Mouse (Mus musculus) urinary bladder, adult 2 months (tissue): ENCODE results near the gene Hormad1. TPM values are rescaled to one million over a fixed set of nuclear protein-coding genes. Genes with fewer than 3 reads are reported as not detected.
"Not testable (repeated sequence)": the region's sequence is repeated elsewhere in the genome, so short reads cannot be mapped to it uniquely, and the experiment has no call there.

Experiments
- DNase-seq: peaks from one replicate; pipeline ENCODE4 v3.0.0; 2022; ENCODE audit warnings: low spot score
- polyA plus RNA-seq: library from polyadenylated mRNA; depleted of rRNA; stranded (reverse); fragments of >200 nt; gene quantifications from 2 replicates; pipeline ENCODE4 v1.2.3, GENCODE M21; 2012

Hormad1 gene
- polyA plus RNA-seq, 1 experiment: not detected

DNA sequence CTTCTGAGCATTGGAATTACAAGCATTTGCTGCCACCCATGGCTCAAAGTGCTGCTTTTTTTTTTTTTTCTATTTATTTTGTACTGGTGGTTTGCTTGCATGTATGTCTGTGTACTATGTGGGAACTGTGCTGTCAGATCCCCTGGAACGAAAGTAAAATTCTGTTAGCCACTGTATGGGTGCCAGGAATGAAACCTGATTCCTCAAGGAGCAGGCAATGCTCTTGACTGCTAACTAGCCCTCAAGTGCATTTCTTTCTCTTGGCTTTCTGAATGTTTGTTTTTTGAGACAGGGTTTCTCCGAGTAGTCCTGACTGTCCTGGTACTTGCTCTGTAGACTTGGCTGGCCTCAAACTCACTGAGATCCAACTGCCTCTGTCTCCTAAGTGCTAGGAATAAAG lies 2.3 kb downstream of the Hormad1 start:
- no peak for DNase-seq

DNA sequence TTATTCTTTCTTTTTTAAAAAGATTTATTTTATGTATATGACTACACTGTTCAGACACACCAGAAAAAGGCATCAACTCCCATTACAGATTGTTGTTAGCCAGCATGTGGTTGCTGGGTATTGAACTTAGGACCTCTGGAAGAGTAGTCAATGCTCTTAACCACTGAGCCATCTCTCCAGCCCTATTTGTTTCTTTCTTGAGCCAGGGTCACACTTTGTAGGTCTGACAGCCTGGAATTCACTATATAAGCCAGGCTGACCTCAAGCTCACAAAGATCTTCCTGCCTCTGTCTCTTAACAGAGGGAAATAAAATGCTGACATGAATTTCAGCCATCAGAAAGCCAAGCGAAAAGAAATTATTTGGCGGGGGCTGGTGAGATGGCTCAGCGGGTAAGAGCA lies 10.1 kb downstream of the Hormad1 start:
- DNase-seq: no peak

DNA sequence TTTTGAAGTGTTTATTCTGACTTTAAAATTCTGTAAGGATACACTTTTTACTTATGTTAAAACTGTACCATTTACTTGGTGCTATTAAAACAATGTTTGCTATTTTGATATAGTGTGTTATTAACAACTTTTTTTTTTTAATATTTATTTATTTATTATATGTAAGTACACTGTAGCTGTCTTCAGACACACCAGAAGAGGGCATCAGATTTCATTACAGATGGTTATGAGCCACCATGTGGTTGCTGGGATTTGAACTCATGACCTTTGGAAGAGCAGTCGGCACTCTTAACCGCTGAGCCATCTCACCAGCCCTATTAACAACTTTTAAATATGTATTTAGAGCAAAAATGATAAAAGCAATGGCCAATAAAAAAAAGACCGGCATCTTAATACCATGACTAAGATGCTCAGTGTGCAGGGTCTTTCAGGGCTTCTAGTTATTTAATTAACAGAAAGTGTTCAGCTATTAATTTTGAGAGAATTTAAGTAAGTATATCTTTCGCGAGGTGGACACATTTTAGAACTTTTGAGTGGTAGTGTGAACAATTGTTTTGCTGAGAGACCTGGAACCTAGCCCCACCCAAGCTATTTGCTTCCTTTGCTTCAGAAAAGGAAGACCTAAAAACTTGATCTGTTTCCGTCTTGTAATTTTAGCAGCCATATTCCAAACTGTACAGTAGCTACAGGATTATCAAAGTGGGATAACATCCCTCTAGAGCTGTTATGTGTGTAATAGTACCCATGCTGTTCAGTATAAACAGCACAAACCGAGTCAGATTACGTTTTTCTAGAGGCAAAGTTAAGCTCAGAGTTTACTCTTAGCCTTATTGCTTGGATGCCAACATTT lies 28.5 kb downstream of the Hormad1 start:
- DNase-seq: no peak

DNA sequence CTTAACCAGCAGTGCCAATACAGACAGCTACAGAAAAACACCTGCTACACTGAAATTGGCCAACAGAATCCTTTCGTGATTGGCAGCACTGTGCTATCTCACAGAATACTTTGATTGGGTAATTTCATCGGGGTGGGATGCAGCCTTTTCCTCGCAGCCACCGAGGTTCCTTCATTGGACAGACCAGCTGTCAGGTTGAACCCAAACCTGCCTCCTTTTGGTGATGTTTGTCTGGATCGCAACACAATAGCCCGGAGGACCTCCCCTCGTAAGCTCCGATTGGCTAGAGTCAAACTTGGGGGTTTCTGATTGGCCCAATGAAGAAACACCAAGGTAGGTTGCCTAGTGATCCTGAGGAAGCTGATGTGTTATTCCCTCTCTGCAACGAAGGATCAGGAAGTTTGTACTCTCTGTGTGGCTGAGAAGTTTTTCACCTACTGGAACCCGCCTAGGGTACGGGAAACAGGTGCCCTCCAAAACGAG lies 29.2 kb downstream of the Hormad1 start, which contains the start of gene Golph3l:
Gene Golph3l (plus strand): TSS at position 331 of the 483 bp plus-strand sequence.
- peak; percentile 69 for DNase-seq

DNA sequence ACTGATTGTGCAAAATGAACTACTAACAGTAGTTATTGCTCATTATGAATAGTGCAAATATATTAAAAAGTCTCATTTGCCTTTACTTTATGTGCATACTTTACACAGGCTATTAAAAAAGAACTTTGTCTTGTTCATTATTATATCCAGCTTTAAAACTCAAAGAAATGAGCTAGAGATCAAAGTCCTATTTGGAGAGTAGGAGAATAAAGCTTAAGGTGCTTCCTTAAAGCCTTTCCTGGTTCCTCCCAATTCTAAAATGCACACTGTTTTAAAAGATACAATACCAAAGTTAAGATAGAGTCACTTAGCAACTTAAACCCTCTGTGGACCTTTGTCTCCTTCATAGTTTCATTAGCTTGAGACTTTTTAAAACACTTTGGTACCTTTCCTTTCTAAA lies 39.3 kb downstream of the Hormad1 start:
- DNase-seq: no peak

DNA sequence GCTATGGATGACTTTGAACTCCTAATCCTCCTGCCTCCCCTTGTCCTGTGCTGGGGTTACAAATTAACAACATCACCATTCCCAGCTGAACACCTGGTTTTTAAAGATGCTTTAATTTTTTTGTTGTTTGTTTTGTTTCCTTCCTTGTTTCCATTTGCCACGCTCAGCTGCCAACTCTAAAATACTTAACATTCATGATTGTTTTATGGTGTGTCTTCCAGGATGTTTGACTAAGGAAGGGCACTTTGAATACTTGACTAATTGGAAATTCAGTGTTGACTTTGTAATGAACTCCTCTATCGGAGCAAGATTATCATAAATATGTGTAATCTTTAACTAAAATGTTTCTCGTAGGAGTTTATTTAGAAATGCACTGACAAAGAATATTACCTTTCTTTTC lies 41.8 kb downstream of the Hormad1 start:
- DNase-seq: no peak

DNA sequence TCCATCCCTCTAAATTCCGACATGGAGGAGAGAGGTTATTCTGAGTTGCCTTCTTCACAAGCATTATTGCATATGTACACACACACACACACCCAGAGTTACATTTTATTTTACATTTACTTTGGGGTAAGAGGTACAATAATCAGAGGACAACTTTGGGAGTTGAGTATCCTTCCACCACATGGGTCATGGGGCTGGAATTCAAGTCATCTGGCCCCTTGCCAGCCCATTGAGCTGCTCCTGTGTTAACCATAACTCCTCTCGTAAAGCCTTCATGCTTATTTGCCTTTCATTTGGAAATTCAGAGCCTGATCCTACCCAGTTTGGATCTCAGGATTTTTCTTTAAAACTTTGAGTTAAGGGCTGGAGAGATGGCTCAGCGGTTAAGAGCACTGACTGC lies 46.6 kb downstream of the Hormad1 start:
- no peak for DNase-seq

DNA sequence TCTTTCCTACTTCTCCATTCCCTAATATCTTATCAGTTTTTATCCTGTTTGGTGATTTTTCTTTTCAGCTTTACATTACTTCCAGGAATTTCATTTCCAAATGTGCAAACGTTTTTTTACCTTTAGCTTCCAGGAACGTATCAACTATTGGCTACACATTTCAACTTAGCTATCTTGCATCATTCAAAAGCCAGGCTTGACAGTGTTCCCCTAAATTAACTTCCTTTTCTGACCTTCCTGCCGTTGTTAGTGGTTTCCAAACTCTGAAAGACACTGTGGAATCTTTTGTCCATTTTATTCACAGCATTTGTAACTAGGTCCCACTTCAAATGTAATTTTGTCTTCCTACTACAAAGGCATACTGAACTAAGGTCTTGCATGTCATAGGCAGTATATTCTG lies 49.7 kb downstream of the Hormad1 start:
- no peak for DNase-seq

DNA sequence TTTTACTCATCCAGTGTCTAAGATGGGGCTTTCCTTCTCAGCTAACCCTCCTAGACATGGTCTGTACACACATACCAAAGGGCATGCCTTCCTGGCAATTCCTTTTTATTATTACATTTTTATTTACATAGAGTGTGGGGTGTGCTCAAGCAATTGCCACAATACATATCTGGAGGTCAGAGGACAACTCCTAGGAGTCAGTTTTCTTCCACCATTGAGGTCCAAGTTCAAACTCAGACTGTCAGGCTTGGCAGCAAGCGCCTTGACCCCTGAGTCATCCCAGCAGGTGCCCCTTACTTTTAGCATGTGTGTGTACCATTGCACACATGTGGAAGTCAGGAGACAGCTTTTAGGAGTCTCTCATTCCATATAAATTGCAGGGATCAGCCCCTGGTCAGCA lies 54.5 kb downstream of the Hormad1 start:
- DNase-seq: no peak

DNA sequence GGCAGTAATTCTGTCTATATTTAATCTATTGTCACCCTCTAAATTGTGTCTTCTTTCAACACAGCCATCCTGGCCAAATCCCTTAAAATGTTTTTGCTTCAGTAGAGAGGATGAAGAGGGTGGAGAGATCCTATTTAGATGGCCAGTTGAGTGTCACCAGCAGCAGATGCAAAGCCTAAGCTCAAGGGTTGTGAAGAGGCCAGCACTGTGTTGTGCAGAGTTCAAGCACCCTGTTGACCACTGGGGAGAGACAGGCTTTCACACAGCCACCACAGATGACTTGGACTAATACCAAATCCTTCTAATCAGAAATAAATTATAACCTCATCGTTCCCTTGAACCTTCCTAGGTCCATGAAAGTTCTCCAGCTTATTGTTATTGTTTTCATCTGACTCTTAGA lies 59.0 kb downstream of the Hormad1 start:
- no peak for DNase-seq

DNA sequence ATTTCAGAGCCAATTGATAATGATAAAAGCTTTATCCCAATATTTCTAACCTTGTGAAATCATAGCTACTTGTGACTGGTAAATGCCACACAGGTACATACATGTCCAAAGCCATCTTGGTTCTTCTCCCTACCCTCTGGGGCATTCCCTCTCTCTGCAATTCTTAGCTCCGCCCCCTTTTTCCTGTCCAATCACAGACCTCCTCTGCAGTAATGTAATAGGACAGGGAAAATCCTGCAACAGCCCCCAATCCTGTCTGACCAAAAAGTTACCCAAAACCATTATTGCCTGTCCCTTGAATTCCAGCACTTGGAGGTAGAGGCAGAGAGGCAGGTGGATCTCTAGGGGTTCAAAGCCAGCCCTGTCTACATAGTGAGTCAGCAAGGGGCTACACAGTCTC lies 61.8 kb downstream of the Hormad1 start:
- no peak for DNase-seq

DNA sequence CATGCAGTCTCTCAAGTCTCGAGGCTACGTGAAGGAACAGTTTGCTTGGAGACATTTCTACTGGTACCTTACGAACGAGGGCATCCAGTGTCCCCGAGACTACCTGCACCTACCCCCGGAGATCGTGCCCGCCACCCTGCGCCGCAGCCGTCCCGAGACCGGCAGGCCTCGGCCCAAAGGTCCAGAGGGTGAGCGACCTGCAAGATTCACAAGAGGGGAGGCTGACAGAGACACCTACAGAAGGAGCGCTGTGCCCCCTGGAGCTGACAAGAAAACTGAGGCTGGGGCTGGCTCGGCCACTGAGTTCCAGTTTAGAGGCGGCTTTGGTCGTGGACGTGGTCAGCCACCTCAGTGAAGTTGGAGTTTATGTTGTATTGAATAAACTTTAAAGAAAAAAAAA lies 62.9 kb downstream of the Hormad1 start:
- DNase-seq: not testable (repeated sequence)

DNA sequence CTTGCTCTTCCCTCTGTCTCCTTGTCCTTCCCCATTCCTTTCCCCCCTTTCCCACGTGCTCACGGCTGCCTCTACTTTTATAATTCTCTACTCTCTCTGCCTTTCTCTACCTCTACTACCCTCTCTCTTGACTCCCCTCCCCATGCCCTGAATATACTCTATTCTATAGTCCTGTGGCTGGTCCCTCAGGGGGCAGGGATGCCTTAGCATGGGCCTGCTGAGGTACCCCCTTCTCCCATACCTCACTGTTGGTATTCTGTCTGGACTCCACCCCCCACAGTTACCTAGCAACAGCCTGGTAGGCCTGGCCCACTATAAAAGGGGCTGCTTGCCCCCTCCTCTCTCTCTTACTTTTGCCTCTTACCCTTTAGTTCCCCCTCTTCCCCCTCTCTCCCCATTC lies 64.1 kb downstream of the Hormad1 start:
- no peak for DNase-seq

DNA sequence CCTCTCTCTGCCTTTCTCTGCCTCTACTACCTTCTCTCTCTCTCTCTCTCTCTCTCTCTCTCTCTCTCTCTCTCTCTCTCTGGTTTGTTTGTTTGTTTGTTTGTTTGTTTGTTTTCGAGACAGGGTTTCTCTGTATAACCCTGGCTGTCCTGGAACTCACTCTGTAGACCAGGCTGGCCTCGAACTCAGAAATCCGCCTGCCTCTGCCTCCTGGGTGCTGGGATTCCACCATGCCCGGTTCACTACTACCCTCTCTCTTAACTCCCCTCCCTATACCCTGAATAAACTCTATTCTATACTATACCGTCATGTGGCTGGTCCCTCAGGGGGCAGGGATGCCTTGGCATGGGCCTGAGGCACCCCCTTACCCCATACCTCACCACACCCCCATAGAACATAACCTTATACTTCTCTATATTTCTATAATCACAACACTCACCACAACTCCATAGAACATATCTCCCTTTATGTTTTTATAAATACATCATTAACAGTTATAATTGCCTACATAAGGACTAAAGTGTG lies 64.6 kb downstream of the Hormad1 start:
- not testable (repeated sequence) for DNase-seq

DNA sequence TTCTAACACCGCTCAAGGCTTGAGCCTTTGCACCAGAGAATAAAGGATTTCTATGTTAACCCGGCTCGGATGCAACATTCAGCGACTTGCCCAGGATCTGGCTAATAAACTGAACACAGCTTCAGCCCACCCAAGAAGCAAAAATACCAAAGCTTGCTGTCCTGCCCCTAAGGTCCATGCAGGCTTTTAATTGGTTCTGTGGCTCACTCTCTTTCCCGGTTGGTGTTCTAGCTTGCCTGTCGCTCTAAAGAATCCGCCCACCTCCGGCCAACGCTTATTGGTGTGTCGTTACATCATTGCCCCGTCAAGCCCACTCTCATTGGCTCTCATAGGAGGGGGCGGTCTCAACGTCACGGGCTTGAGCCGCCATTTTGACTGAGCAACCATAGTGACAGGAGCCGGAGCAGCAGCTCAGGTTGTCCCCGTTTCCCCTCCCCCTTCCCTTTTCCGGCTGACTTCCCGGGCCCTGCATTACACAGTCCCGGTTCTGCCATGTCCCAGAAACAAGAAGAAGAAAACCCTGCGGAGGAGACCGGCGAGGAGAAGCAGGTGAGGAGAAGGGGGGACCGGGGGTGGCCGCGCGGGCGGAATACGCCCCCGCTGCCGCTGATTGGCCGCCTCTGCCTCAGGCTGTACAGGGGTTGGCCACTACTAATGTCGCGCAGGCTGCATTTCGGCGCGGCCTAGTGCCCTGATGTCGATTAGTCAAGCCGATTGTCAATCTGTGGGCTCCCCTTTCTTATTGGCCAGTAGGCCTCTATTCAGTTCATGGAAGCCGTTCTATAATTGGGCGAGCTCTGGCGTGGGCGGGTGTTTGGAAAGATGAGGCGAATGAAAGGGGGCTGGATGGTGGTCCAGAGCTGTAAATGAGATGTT lies 65.4 kb downstream of the Hormad1 start, which contains the start of gene Ensa:
Gene Ensa (plus strand): TSS at position 366 of the 876 bp plus-strand sequence.
- peak; percentile 93 for DNase-seq

DNA sequence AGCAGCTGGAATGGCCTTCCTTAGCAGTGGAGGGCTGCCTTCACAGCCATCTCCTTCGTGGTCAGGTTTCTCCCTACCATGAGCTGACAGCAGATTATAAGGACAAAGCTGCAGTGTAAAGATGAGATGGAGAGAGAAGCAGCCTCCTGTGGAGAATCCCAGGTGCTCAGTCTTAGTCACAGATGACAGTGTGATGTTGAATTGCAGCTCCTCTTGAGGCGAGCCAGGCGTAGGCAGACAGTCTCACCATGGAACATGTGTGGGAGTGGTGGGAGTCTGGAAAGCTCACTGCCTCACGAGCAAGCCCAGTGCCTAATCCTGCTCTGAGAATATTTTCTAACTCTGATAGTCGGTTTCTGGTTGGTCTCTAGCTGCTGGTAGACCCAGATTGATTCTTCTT lies 68.3 kb downstream of the Hormad1 start:
- DNase-seq: no peak

DNA sequence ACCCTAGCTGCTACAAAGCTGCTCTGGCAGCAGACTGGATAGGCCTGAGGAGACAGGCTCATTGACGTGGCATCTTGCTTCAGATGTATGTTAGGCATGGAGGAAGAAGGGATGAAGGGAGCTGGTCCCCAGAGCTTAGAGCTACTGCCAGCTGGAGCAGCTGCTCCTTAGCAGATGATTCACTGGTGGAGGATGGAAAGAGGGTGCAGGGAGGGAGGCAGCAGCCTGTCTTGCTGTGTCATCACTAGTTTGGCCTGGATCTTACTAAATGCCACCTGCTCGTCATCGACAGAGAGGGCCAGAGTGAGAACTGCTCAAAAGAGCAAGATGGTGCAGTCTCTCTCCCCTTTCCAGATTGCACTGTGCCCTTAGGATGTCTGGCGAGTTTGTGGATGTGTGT lies 70.3 kb downstream of the Hormad1 start:
- no peak for DNase-seq

DNA sequence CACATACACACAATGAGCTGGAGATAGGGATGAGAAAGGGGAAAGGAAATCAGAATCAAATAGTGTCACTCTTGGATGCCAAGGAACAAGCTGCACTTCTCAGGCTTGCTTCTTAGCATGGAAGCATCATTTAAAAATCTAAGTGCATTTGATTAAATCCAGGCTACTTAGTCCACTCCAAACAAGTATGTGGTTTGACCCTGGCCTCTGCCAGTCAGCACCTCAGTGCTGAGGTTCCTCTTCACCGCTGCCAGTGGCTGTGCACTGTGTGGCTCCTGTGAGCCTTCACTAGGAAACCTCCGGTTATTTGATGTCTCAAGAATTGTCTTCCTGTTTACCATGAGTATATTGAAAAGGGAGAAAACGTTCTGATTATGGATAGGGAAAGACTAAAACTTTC lies 71.4 kb downstream of the Hormad1 start:
- no peak for DNase-seq

DNA sequence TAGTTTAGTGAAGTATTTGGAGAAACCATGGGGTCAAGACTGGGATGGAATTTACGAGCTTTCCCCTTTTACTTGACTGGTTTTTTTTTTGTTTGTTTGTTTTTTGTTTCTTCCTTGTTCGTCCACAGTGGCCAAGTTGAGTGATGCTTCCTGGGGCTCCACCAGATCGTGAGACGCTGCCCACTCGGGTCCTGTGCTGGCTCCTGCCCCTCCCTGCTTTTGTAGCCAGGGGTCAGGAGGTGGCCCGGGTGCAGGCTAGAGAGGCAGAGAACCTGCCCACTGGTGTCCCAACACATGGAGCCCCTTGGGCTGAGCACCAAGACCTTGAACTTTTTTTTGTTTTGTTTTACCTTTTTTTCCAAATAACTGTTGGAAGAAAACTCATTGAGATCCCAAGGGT lies 71.8 kb downstream of the Hormad1 start:
- DNase-seq: no peak

DNA sequence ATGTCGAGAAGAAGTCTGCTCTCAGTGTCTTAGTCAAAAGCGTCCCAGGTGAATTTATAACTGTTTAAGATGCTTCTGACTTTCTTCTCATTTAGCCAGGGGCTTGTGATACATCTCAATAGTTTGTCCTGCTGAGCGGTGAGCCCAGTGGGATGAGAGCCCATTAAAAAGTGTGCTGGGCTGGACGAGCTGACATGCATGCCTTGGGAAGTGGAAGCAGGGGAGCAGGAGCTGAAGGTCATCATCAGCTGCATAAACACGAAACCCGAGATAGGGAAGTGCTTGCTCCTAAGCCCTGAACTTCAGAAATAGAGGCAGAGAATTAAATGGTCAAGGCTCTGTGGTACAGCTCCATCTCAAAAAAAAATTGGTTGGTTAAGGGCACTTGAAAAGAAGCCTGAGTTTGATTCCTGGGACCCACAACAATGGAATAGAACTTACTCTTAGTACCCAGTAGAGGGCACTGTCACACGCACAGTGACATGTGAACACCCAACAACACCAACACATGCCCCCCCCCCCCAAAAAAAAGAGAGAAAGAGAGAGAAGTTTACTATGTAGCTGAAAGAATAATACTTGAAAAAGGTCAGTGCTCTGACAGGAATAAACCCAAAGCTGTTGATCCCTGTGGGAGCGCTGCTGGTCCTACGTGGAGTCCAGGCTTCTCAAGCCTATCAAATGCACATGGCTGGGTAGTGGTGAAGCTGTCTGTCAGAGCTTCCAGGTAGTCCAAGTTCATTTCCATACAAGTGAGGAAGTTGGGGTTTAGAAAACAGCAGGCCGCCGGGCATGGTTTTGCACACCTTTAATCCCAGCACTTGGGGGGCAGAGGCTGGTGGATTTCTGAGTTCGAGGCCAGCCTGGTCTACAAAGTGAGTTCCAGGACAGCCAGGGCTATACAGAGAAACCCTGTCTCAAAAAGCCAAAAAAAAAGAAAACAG lies 73.4 kb downstream of the Hormad1 start:
- no peak for DNase-seq

DNA sequence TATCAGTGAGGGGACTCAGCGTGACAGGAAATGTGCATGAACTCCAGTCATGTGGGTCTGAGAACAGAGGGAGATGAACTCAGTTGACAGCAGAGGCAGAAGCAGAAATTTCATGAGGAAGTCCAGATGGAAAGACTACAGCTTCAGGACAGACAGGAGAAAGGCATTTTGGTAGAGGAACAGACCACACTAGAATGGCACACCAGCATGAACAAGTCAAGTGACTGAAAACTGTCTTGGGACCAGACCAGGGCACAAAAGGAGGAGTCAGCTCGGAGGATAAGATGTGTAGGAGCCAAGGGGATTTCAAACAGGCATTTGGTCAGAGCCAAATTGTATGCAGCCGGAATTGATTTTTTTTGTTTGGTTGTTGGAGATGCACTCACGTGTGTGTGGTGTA lies 76.2 kb downstream of the Hormad1 start:
- no peak for DNase-seq
